In genomic region chr6:66168913-66169312, GRCm38 (mm10) we compare ENCODE assay signal across 21 mouse cellular contexts.
DNase-seq lines count a peak whose midpoint lies in the region; ATAC-seq and TF ChIP-seq lines count a peak whose summit lies in the region.
"Had no signal": no experiment of that assay in that cellular context is flagged by ENCODE, and none has a peak within 500 bp of the region (broad histone marks: within the 10 kb centered on the region; RNA-seq: fewer than 3 reads in every experiment).

No protein-coding gene starts in this region.

- no peaks in the 10 kb centered on the region for H3K27me3 ChIP-seq in lung, embryonic 14.5 days (ENCODE audit: insufficient read depth, low read length)
- no peaks in the 10 kb centered on the region for H3K27me3 ChIP-seq in lung, embryonic 15.5 days
- no peaks in the 10 kb centered on the region for H3K27me3 ChIP-seq in lung, postnatal 0 days (replicated peaks; ENCODE audit: insufficient read depth, low read length)
- H3K27me3 ChIP-seq in lung, embryonic 16.5 days (ENCODE audit: control insufficient read depth, insufficient read depth, low read depth, low read length), result no peaks in the 10 kb centered on the region
- H3K27me3 ChIP-seq: CH12.LX, Patski had no signal

- no peak overlapping the region for H3K9ac ChIP-seq in lung, embryonic 14.5 days
- H3K9ac ChIP-seq in lung, embryonic 15.5 days, result no peak overlapping the region
- H3K9ac ChIP-seq in lung, postnatal 0 days (replicated peaks; ENCODE audit: low read depth), result no peak overlapping the region
- H3K9ac ChIP-seq in lung, embryonic 16.5 days (ENCODE audit: low read length), result no peak overlapping the region

- no peak for TF ChIP-seq EP300 in lung, postnatal 0 days (IDR thresholded peaks at IDR 0.05)

- no peaks in the 10 kb centered on the region for H3K36me3 ChIP-seq in lung, embryonic 14.5 days (ENCODE audit: insufficient read depth)
- no peaks in the 10 kb centered on the region for H3K36me3 ChIP-seq in lung, embryonic 15.5 days
- H3K36me3 ChIP-seq in lung, postnatal 0 days (ENCODE audit: insufficient read depth, low read length), result no peaks in the 10 kb centered on the region
- H3K36me3 ChIP-seq in lung, embryonic 16.5 days (ENCODE audit: control insufficient read depth, insufficient read depth, low read length), result no peaks in the 10 kb centered on the region

- 26% methylated on average over 3 of the region's 3 CpGs for WGBS in lung, embryonic 14.5 days
- 26% methylated on average over 3 of the region's 3 CpGs for WGBS in lung, embryonic 15.5 days
- WGBS in lung, postnatal 0 days, result 39% methylated on average over 3 of the region's 3 CpGs
- WGBS in lung, embryonic 16.5 days, result 31% methylated on average over 3 of the region's 3 CpGs

- no peaks in the 10 kb centered on the region for H3K9me3 ChIP-seq in lung, embryonic 14.5 days (ENCODE audit: low read depth, low read length)
- H3K9me3 ChIP-seq in lung, embryonic 15.5 days, result no peaks in the 10 kb centered on the region
- no peaks in the 10 kb centered on the region for H3K9me3 ChIP-seq in lung, postnatal 0 days (ENCODE audit: low read length)
- no peaks in the 10 kb centered on the region; the same call in 1 of the 2 replicates for H3K9me3 ChIP-seq in lung, embryonic 16.5 days (ENCODE audit: control insufficient read depth, low read length)

- H3K4me1 ChIP-seq in lung, embryonic 14.5 days (ENCODE audit: insufficient read depth), result no peaks in the 10 kb centered on the region
- H3K4me1 ChIP-seq in lung, embryonic 15.5 days, result no peaks in the 10 kb centered on the region
- H3K4me1 ChIP-seq in lung, postnatal 0 days (ENCODE audit: insufficient read depth, low read depth, low read length), result no peaks in the 10 kb centered on the region
- H3K4me1 ChIP-seq in lung, embryonic 16.5 days (replicated peaks; ENCODE audit: control insufficient read depth, insufficient read depth, low read length), result no peaks in the 10 kb centered on the region

- peak; percentile 61 for DNase-seq in lung, embryonic 14.5 days
- no peak for DNase-seq in lung, postnatal 36 days
- no peak for DNase-seq in lung, postnatal 0 days (ENCODE audit: low spot score)
- no peak for DNase-seq in lung, postnatal 14 days
- DNase-seq in lung, postnatal 10 days, result peak; percentile 31
- DNase-seq in lung, postnatal 4 days, result no peak
- DNase-seq: adrenal gland, adult 2 months; adrenal gland, adult 8-10 months; adrenal gland, postnatal 10 days; adrenal gland, postnatal 14 days; adrenal gland, postnatal 25 days; adrenal gland, postnatal 36 days; B cell, adult 2 months; cerebellum, adult 11 months; cerebellum, adult 11-12 months had no signal

- H3K27ac ChIP-seq in lung, embryonic 14.5 days (ENCODE audit: low read depth), result no peak overlapping the region
- H3K27ac ChIP-seq in lung, embryonic 15.5 days, result no peak overlapping the region
- H3K27ac ChIP-seq in lung, postnatal 0 days (ENCODE audit: low read length), result no peak overlapping the region
- no peak overlapping the region for H3K27ac ChIP-seq in lung, embryonic 16.5 days (ENCODE audit: low read length)

- no peak for TF ChIP-seq CTCF in lung, embryonic 14.5 days (IDR thresholded peaks at IDR 0.05; ENCODE audit: low read depth)
- TF ChIP-seq CTCF in lung, postnatal 0 days (IDR thresholded peaks at IDR 0.05), result no peak

- H3K4me2 ChIP-seq in lung, embryonic 14.5 days, result no peak overlapping the region
- H3K4me2 ChIP-seq in lung, embryonic 15.5 days, result no peak overlapping the region
- H3K4me2 ChIP-seq in lung, postnatal 0 days (replicated peaks; ENCODE audit: low read depth, low read length), result no peak overlapping the region
- H3K4me2 ChIP-seq in lung, embryonic 16.5 days (ENCODE audit: low read depth, low read length), result no peak overlapping the region

- peak; percentile 69; the same call in 1 of the 2 replicates for ATAC-seq in lung, embryonic 14.5 days (ENCODE audit: insufficient read depth)
- peak; percentile 85; the same call in 1 of the 2 replicates for ATAC-seq in lung, embryonic 15.5 days (ENCODE audit: borderline replicate concordance, extremely low read depth, low FRiP score, low TSS enrichment)
- no peak for ATAC-seq in lung, postnatal 0 days
- ATAC-seq in lung, embryonic 16.5 days (ENCODE audit: low read depth), result peak; percentile 93
- ATAC-seq: activated CD4-positive, CD25-positive, alpha-beta regulatory T cell, adult 4 months; CD4-positive, CD25-positive, alpha-beta regulatory T cell, adult 4 months; Patski had no signal

- no peak overlapping the region for H3K4me3 ChIP-seq in lung, embryonic 14.5 days (ENCODE audit: low read depth, low read length)
- H3K4me3 ChIP-seq in lung, embryonic 15.5 days, result no peak overlapping the region
- H3K4me3 ChIP-seq in lung, postnatal 0 days (ENCODE audit: low read depth, low read length), result no peak overlapping the region
- no peak overlapping the region for H3K4me3 ChIP-seq in lung, embryonic 16.5 days (ENCODE audit: low read length)

Comparison
In these comparisons a context has a peak if more than half of its experiments do, and no peak if none do; other contexts are left out.
1. DNase-seq: peak in lung, embryonic 14.5 days (single experiment) and lung, postnatal 10 days (single experiment); none in lung, postnatal 36 days (single experiment), lung, postnatal 0 days (single experiment), lung, postnatal 14 days (single experiment) and lung, postnatal 4 days (0 of 2).